Mouse (Mus musculus): ENCODE data around the gene Lrrc20. TPM values are rescaled to one million over a fixed set of nuclear protein-coding genes. Genes with fewer than 3 reads are reported as not detected.

Lrrc20 gene
- polyA plus RNA-seq, 1 experiment: 5.8 TPM

GRCm38 (mm10) chr10:61495461-61495860, 19.9 kb downstream of the Lrrc20 start:
- TF ChIP-seq POLR2A (IDR thresholded peaks at IDR 0.05; ENCODE audit: low read depth, low read length) (no peak), CTCF (IDR thresholded peaks at IDR 0.05; ENCODE audit: extremely low read depth, insufficient read depth, insufficient read length, insufficient replicate concordance) (no peak)
- H3K27ac ChIP-seq (ENCODE audit: insufficient read depth, low read length): no peak overlapping the region
- DNase-seq (ENCODE audit: low read depth in 1 of 2, low spot score in 2 of 2): no peak
- no peaks in the 10 kb centered on the region for H3K27me3 ChIP-seq (ENCODE audit: control insufficient read depth, insufficient read depth, low read length)
- H3K4me1 ChIP-seq (ENCODE audit: control insufficient read depth, insufficient read depth, insufficient read length): no peaks in the 10 kb centered on the region
- no peaks in the 10 kb centered on the region for H3K36me3 ChIP-seq (ENCODE audit: control insufficient read depth, insufficient read depth, low read length)
- H3K4me3 ChIP-seq (ENCODE audit: extremely low read depth, insufficient read depth, insufficient read length): no peak overlapping the region
- WGBS: 80% methylated on average over 4 of the region's 4 CpGs

- no peak for DNase-seq (ENCODE audit: low read depth in 1 of 2, low spot score in 2 of 2)
- WGBS: 81% methylated on average over 9 of the region's 9 CpGs
- TF ChIP-seq CTCF (IDR thresholded peaks at IDR 0.05; ENCODE audit: extremely low read depth, insufficient read depth, insufficient read length, insufficient replicate concordance): no peak
- TF ChIP-seq POLR2A (IDR thresholded peaks at IDR 0.05; ENCODE audit: low read depth, low read length): no peak
- Histone ChIP-seq H3K4me1 (ENCODE audit: control insufficient read depth, insufficient read depth, insufficient read length) (no peaks in the 10 kb centered on the region), H3K27ac (ENCODE audit: insufficient read depth, low read length) (no peak overlapping the region), H3K36me3 (ENCODE audit: control insufficient read depth, insufficient read depth, low read length) (no peaks in the 10 kb centered on the region), H3K4me3 (ENCODE audit: extremely low read depth, insufficient read depth, insufficient read length) (no peak overlapping the region), H3K27me3 (ENCODE audit: control insufficient read depth, insufficient read depth, low read length) (no peaks in the 10 kb centered on the region)
These were observed 20.6 kb downstream of the Lrrc20 start for GRCm38 (mm10) chr10:61496231-61496630.

- no peak overlapping the region for H3K4me3 ChIP-seq (ENCODE audit: extremely low read depth, insufficient read depth, insufficient read length)
- H3K4me1 ChIP-seq (ENCODE audit: control insufficient read depth, insufficient read depth, insufficient read length): no peaks in the 10 kb centered on the region
- TF ChIP-seq CTCF (IDR thresholded peaks at IDR 0.05; ENCODE audit: extremely low read depth, insufficient read depth, insufficient read length, insufficient replicate concordance) (no peak), POLR2A (IDR thresholded peaks at IDR 0.05; ENCODE audit: low read depth, low read length) (no peak)
- DNase-seq (ENCODE audit: low read depth in 1 of 2, low spot score in 2 of 2): no peak
- no peak overlapping the region for H3K27ac ChIP-seq (ENCODE audit: insufficient read depth, low read length)
- no peaks in the 10 kb centered on the region for H3K27me3 ChIP-seq (ENCODE audit: control insufficient read depth, insufficient read depth, low read length)
- H3K36me3 ChIP-seq (ENCODE audit: control insufficient read depth, insufficient read depth, low read length): no peaks in the 10 kb centered on the region
- 91% methylated on average over 20 of the region's 20 CpGs for whole genome bisulfite sequencing
These were observed 24.2 kb downstream of the Lrrc20 start for GRCm38 (mm10) chr10:61499505-61500466.

GRCm38 (mm10) chr10:61500756-61501155, 25.2 kb downstream of the Lrrc20 start:
- no peak for DNase-seq (ENCODE audit: low read depth in 1 of 2, low spot score in 2 of 2)
- Histone ChIP-seq H3K4me3 (ENCODE audit: extremely low read depth, insufficient read depth, insufficient read length) (no peak overlapping the region), H3K27me3 (ENCODE audit: control insufficient read depth, insufficient read depth, low read length) (no peaks in the 10 kb centered on the region), H3K36me3 (ENCODE audit: control insufficient read depth, insufficient read depth, low read length) (no peaks in the 10 kb centered on the region), H3K27ac (ENCODE audit: insufficient read depth, low read length) (no peak overlapping the region), H3K4me1 (ENCODE audit: control insufficient read depth, insufficient read depth, insufficient read length) (no peaks in the 10 kb centered on the region)
- WGBS: 91% methylated on average over 7 of the region's 7 CpGs
- TF ChIP-seq POLR2A (IDR thresholded peaks at IDR 0.05; ENCODE audit: low read depth, low read length): no peak
- TF ChIP-seq CTCF (IDR thresholded peaks at IDR 0.05; ENCODE audit: extremely low read depth, insufficient read depth, insufficient read length, insufficient replicate concordance): no peak

GRCm38 (mm10) chr10:61504073-61504472, 28.5 kb downstream of the Lrrc20 start:
- H3K4me3 ChIP-seq (ENCODE audit: extremely low read depth, insufficient read depth, insufficient read length): no peak overlapping the region
- no peaks in the 10 kb centered on the region for H3K27me3 ChIP-seq (ENCODE audit: control insufficient read depth, insufficient read depth, low read length)
- H3K36me3 ChIP-seq (ENCODE audit: control insufficient read depth, insufficient read depth, low read length): no peaks in the 10 kb centered on the region
- 55% methylated on average over 2 of the region's 2 CpGs for WGBS
- H3K4me1 ChIP-seq (ENCODE audit: control insufficient read depth, insufficient read depth, insufficient read length): no peaks in the 10 kb centered on the region
- no peak for DNase-seq (ENCODE audit: low read depth in 1 of 2, low spot score in 2 of 2)
- TF ChIP-seq POLR2A (IDR thresholded peaks at IDR 0.05; ENCODE audit: low read depth, low read length) (no peak), CTCF (IDR thresholded peaks at IDR 0.05; ENCODE audit: extremely low read depth, insufficient read depth, insufficient read length, insufficient replicate concordance) (no peak)
- no peak overlapping the region for H3K27ac ChIP-seq (ENCODE audit: insufficient read depth, low read length)

GRCm38 (mm10) chr10:61506381-61507200, 31.0 kb downstream of the Lrrc20 start:
- no peak for TF ChIP-seq POLR2A (IDR thresholded peaks at IDR 0.05; ENCODE audit: low read depth, low read length)
- TF ChIP-seq CTCF (IDR thresholded peaks at IDR 0.05; ENCODE audit: extremely low read depth, insufficient read depth, insufficient read length, insufficient replicate concordance): no peak
- Histone ChIP-seq H3K4me1 (ENCODE audit: control insufficient read depth, insufficient read depth, insufficient read length) (peaks cover 2% of the 10 kb centered on the region; the same call in 1 of the 2 replicates), H3K4me3 (ENCODE audit: extremely low read depth, insufficient read depth, insufficient read length) (no peak overlapping the region), H3K27ac (ENCODE audit: insufficient read depth, low read length) (no peak overlapping the region), H3K36me3 (ENCODE audit: control insufficient read depth, insufficient read depth, low read length) (no peaks in the 10 kb centered on the region), H3K27me3 (ENCODE audit: control insufficient read depth, insufficient read depth, low read length) (no peaks in the 10 kb centered on the region)
- no peak for DNase-seq (ENCODE audit: low read depth in 1 of 2, low spot score in 2 of 2)
- 91% methylated on average over 7 of the region's 7 CpGs for WGBS

Measured in spleen, adult 2 months (tissue).